Mouse (Mus musculus) G1E (cell line): Measurements from ENCODE around the gene Dvl1.

Source experiments
- CTCF ChIP-seq: IDR thresholded peaks from 2 replicates; pipeline ENCODE4 v1.5.1; 2012; ENCODE audit warnings: low read depth, low read length, inconsistent platforms, mixed read lengths
- GATA1 ChIP-seq: IDR thresholded peaks from 2 replicates; pipeline ENCODE4 v1.6.1; 2012; ENCODE audit warnings: borderline replicate concordance, low read length, inconsistent platforms, mixed read lengths
- GATA2 ChIP-seq: IDR thresholded peaks from 2 replicates; pipeline ENCODE4 v1.6.1; 2012; ENCODE audit warnings: low read depth, low read length, inconsistent platforms, borderline replicate concordance
- POLR2AphosphoS5 ChIP-seq: IDR thresholded peaks from 2 replicates; pipeline ENCODE4 v1.6.1; 2012; ENCODE audit warnings: low read depth, low read length, inconsistent platforms; ENCODE audit not compliant: insufficient replicate concordance
- TAL1 ChIP-seq: conservative IDR thresholded peaks from 2 replicates; pipeline ENCODE4 v1.6.1; 2012; ENCODE audit warnings: low read depth, low read length, inconsistent platforms, mixed read lengths

GRCm38 (mm10) chr4:155863001-155863400 lies 15.8 kb downstream of the Dvl1 start, which contains the start of gene Tas1r3:
- TF ChIP-seq CTCF = no peak
- TF ChIP-seq TAL1 = no peak
- no peak for TF ChIP-seq POLR2AphosphoS5
- TF ChIP-seq GATA1 = no peak
- TF ChIP-seq GATA2 = no peak
